Comparison of ENCODE assay signal across 8 mouse cellular contexts in the genomic region with DNA sequence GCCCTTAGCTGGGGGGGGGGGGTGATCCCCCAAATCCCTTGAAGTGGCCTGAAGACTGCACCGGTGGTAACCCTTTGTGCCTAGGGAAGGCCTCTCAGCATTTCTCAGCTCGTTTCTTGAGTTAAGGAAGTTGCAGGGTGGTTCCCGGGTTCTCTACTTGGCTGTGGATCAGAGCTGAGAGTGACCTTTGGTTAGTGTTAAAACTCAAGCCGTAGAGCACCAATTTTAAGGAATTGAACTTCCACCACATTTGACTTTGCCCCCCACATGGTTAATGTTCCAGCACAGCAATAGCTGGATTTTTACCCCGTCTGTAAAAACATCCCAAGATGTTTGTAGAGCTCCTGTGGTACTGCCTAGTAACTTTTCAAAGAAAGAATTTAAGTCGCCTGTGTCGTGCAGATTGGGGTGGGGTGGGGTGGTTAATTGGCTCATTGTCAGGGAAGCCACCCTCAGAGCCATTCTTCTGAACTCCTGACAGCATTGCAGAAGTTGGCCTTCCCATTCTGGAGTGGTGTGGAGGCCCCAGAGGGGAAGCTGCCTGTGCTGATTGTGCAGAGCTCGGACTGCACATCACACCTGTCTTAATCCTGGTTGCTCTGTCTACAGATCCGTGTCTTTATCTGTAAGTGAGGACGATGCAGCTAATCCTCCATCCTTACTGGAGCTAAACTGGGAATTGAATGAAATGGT. TPM values are rescaled to one million over a fixed set of nuclear protein-coding genes. Genes with fewer than 3 reads are reported as not detected.
A peak's percentile ranks its signal among the peaks of the same experiment; 100 is the strongest.
DNase-seq lines count a peak whose midpoint lies in the region; ATAC-seq and TF ChIP-seq lines count a peak whose summit lies in the region.

No protein-coding gene starts in this region.

- peak overlapping the region; percentile 87 for H3K9ac ChIP-seq in hindbrain, embryonic 16.5 days (ENCODE audit: low read depth, low read length)
- no peak overlapping the region for H3K9ac ChIP-seq in liver, embryonic 14.5 days (replicated peaks)

- peaks cover 65% of the 10 kb centered on the region for H3K4me1 ChIP-seq in E14TG2a.4 (replicated peaks; ENCODE audit: low read depth, low read length)
- H3K4me1 ChIP-seq in hindbrain, embryonic 16.5 days (ENCODE audit: control insufficient read depth, insufficient read depth, low read depth, low read length) = peaks cover 20% of the 10 kb centered on the region
- peaks cover 13 to 24% of the 10 kb centered on the region in 2 experiments for H3K4me1 ChIP-seq in liver, embryonic 14.5 days (replicated peaks; ENCODE audit: control insufficient read depth in 2 of 2, insufficient read depth in 2 of 2, low read length in 1 of 2)

- no peak for TF ChIP-seq CTCF in E14TG2a.4 (conservative IDR thresholded peaks at IDR 0.05; ENCODE audit: low read length)
- no peak for TF ChIP-seq CTCF in liver, embryonic 14.5 days (IDR thresholded peaks at IDR 0.05; ENCODE audit: low read depth)

- H3K9me3 ChIP-seq in E14TG2a.4 (ENCODE audit: low read length) = peaks cover 16% of the 10 kb centered on the region
- H3K9me3 ChIP-seq in hindbrain, embryonic 16.5 days (ENCODE audit: control insufficient read depth, low read length) = no peaks in the 10 kb centered on the region
- no peaks in the 10 kb centered on the region for H3K9me3 ChIP-seq in liver, embryonic 14.5 days (ENCODE audit: control insufficient read depth, low read length)

- peak; percentile 93 for DNase-seq in ZHBTc4 (ENCODE audit: low read depth, low spot score)
- DNase-seq in liver, embryonic 14.5 days (ENCODE audit: low read depth in 3 of 3, low spot score in 3 of 3) = no peak
- no peak for DNase-seq in layer of hippocampus, postnatal 36 days
- no peak for DNase-seq in embryo, embryonic 11 days
- no peak for DNase-seq in left cerebral cortex, postnatal 36 days (ENCODE audit: low spot score in 2 of 2)
- DNase-seq in cerebellum, postnatal 4 days (ENCODE audit: low spot score in 2 of 2) = no peak

- peak overlapping the region; percentile 96 for H3K4me3 ChIP-seq in E14TG2a.4 (replicated peaks; ENCODE audit: low read length)
- H3K4me3 ChIP-seq in hindbrain, embryonic 16.5 days (ENCODE audit: low read length) = peak overlapping the region; percentile 90
- H3K4me3 ChIP-seq in liver, embryonic 14.5 days (ENCODE audit: insufficient read depth in 1 of 2, low read depth in 2 of 2, low read length in 2 of 2) = peak overlapping the region; percentile 70 to 74; a peak in 2 of 4 replicates

- H3K27ac ChIP-seq in hindbrain, embryonic 16.5 days (ENCODE audit: low read depth, low read length) = no peak overlapping the region
- H3K27ac ChIP-seq in liver, embryonic 14.5 days = no peak overlapping the region; the same call in 1 of the 2 replicates

- H3K4me2 ChIP-seq in hindbrain, embryonic 16.5 days (ENCODE audit: low read length) = peak overlapping the region; percentile 98
- peak overlapping the region; percentile 91 for H3K4me2 ChIP-seq in liver, embryonic 14.5 days (ENCODE audit: low read depth)

- no peak for TF ChIP-seq EP300 in liver, embryonic 14.5 days (IDR thresholded peaks at IDR 0.05; ENCODE audit: low read depth)

- intact Hi-C loops in left cerebral cortex, postnatal 36 days (cut with DNase I) = no loop called here

- WGBS in hindbrain, embryonic 16.5 days = 46% methylated on average over 10 of the region's 10 CpGs
- 39% methylated on average over 10 of the region's 10 CpGs for WGBS in liver, embryonic 14.5 days (ENCODE audit: insufficient replicate concordance)

- no peak for ATAC-seq in hindbrain, embryonic 16.5 days
- no peak for ATAC-seq in liver, embryonic 14.5 days (ENCODE audit: insufficient read depth)

- H3K36me3 ChIP-seq in E14TG2a.4 (ENCODE audit: insufficient read depth, low read length) = peaks cover 46% of the 10 kb centered on the region
- no peaks in the 10 kb centered on the region; the same call in 1 of the 2 replicates for H3K36me3 ChIP-seq in hindbrain, embryonic 16.5 days (ENCODE audit: control insufficient read depth, insufficient read depth, low read length)
- H3K36me3 ChIP-seq in liver, embryonic 14.5 days (replicated peaks; ENCODE audit: control insufficient read depth, insufficient read depth, low read depth) = no peaks in the 10 kb centered on the region

- no peaks in the 10 kb centered on the region for H3K27me3 ChIP-seq in E14TG2a.4 (ENCODE audit: insufficient read depth, low read length)
- H3K27me3 ChIP-seq in hindbrain, embryonic 16.5 days (replicated peaks; ENCODE audit: control insufficient read depth, insufficient read depth, low read length) = no peaks in the 10 kb centered on the region
- H3K27me3 ChIP-seq in liver, embryonic 14.5 days (ENCODE audit: control insufficient read depth, insufficient read depth, low read length) = no peaks in the 10 kb centered on the region

RNA-seq across cellular contexts. Expression of a gene that starts 1.5 kb away (rescaled TPM):
- polyA plus RNA-seq in hindbrain, embryonic 16.5 days (2015; fragmentation: Nextera tagmentation; extraction: Ambion mirVana) = 8.8 and 10.0 TPM in 2 replicates
- polyA plus RNA-seq in liver, embryonic 14.5 days (2012; rRNA removed) = 11.3 and 12.7 TPM in 2 replicates
- polyA plus RNA-seq in liver, embryonic 14.5 days (2014; fragmentation: Nextera tagmentation; extraction: Ambion mirVana) = 3.6 and 3.9 TPM in 2 replicates
- 10 to 100 TPM; 58.5 to 61.7 TPM for total RNA-seq in layer of hippocampus, postnatal 36 days (2021)
- total RNA-seq in left cerebral cortex, postnatal 36 days (2021) = 10 to 100 TPM; 48.0 to 63.9 TPM

RNA-seq across cellular contexts. Expression of a gene that starts 10.7 kb away (rescaled TPM):
- polyA plus RNA-seq in hindbrain, embryonic 16.5 days (2015; fragmentation: Nextera tagmentation; extraction: Ambion mirVana) = 10.4 and 11.3 TPM in 2 replicates
- 8.1 and 8.5 TPM in 2 replicates for polyA plus RNA-seq in liver, embryonic 14.5 days (2012; rRNA removed)
- 1.9 and 2.0 TPM in 2 replicates for polyA plus RNA-seq in liver, embryonic 14.5 days (2014; fragmentation: Nextera tagmentation; extraction: Ambion mirVana)
- 100 to 1,000 TPM; 189 to 198 TPM for total RNA-seq in layer of hippocampus, postnatal 36 days (2021)
- 100 to 1,000 TPM; 154 to 161 TPM for total RNA-seq in left cerebral cortex, postnatal 36 days (2021)

RNA-seq across cellular contexts. Expression of a gene that starts 36.2 kb away (rescaled TPM):
- polyA plus RNA-seq in hindbrain, embryonic 16.5 days (2015; fragmentation: Nextera tagmentation; extraction: Ambion mirVana) = 24.0 and 29.2 TPM in 2 replicates
- 11.9 and 15.1 TPM in 2 replicates for polyA plus RNA-seq in liver, embryonic 14.5 days (2012; rRNA removed)
- 19.1 and 20.3 TPM in 2 replicates for polyA plus RNA-seq in liver, embryonic 14.5 days (2014; fragmentation: Nextera tagmentation; extraction: Ambion mirVana)
- 10 to 100 TPM; 21.3 to 21.9 TPM for total RNA-seq in layer of hippocampus, postnatal 36 days (2021)
- total RNA-seq in left cerebral cortex, postnatal 36 days (2021) = 10 to 100 TPM; 19.3 to 25.0 TPM

RNA-seq across cellular contexts. Expression of a gene that starts 41.6 kb away (rescaled TPM):
- 31.3 and 32.2 TPM in 2 replicates for polyA plus RNA-seq in hindbrain, embryonic 16.5 days (2015; fragmentation: Nextera tagmentation; extraction: Ambion mirVana)
- polyA plus RNA-seq in liver, embryonic 14.5 days (2012; rRNA removed) = 23.4 and 25.5 TPM in 2 replicates
- 17.4 and 21.5 TPM in 2 replicates for polyA plus RNA-seq in liver, embryonic 14.5 days (2014; fragmentation: Nextera tagmentation; extraction: Ambion mirVana)
- 1 to 10 TPM; 9.4 to 9.5 TPM for total RNA-seq in layer of hippocampus, postnatal 36 days (2021)
- 1 to 10 TPM; 7.2 to 8.6 TPM for total RNA-seq in left cerebral cortex, postnatal 36 days (2021)

RNA-seq across cellular contexts. Expression of a gene that starts 43.2 kb away (rescaled TPM):
- polyA plus RNA-seq in hindbrain, embryonic 16.5 days (2015; fragmentation: Nextera tagmentation; extraction: Ambion mirVana) = 71.2 and 72.4 TPM in 2 replicates
- 18.6 and 20.3 TPM in 2 replicates for polyA plus RNA-seq in liver, embryonic 14.5 days (2012; rRNA removed)
- 18.7 and 25.2 TPM in 2 replicates for polyA plus RNA-seq in liver, embryonic 14.5 days (2014; fragmentation: Nextera tagmentation; extraction: Ambion mirVana)
- 10 to 100 TPM; 34.5 to 37.2 TPM for total RNA-seq in layer of hippocampus, postnatal 36 days (2021)
- total RNA-seq in left cerebral cortex, postnatal 36 days (2021) = 10 to 100 TPM; 36.8 to 37.4 TPM
